Mouse (Mus musculus): ENCODE results near the gene Elf3. TPM values are rescaled to one million over a fixed set of nuclear protein-coding genes. Genes with fewer than 3 reads are reported as not detected.
"Not testable (repeated sequence)": the region's sequence is repeated elsewhere in the genome, so short reads cannot be mapped to it uniquely, and the experiment has no call there.

Elf3 gene
- polyA plus RNA-seq, 1 experiment from 2014 or later, result 0.10 TPM

- H3K36me3 ChIP-seq (ENCODE audit: control insufficient read depth, insufficient read depth), result no peaks in the 10 kb centered on the region
- peak overlapping the region; percentile 46 for H3K4me3 ChIP-seq (replicated peaks; ENCODE audit: low read length)
- 0 out of 2 replicates have a peak overlapping the region, but pooled peaks have one; percentile 31 for H3K27ac ChIP-seq (ENCODE audit: low read length)
- H3K9me3 ChIP-seq (ENCODE audit: control insufficient read depth, low read length), result no peaks in the 10 kb centered on the region
- peak overlapping the region; percentile 53 for H3K4me2 ChIP-seq (ENCODE audit: low read length)
- peak overlapping the region; percentile 46 for H3K9ac ChIP-seq (replicated peaks; ENCODE audit: low read depth, low read length)
- H3K27me3 ChIP-seq (replicated peaks; ENCODE audit: control insufficient read depth, insufficient read depth, low read length), result no peaks in the 10 kb centered on the region
- peaks cover 8% of the 10 kb centered on the region for H3K4me1 ChIP-seq (replicated peaks; ENCODE audit: control insufficient read depth, insufficient read depth, low read length)
- 2% methylated on average over 15 of the region's 15 CpGs for WGBS
- peak; percentile 88 for ATAC-seq
These were observed 9.9 kb downstream of the Elf3 start for GRCm38 (mm10) chr1:135248434-135248850.

- Histone ChIP-seq H3K9me3 (ENCODE audit: control insufficient read depth, low read length) (no peaks in the 10 kb centered on the region), H3K4me3 (replicated peaks; ENCODE audit: low read length) (no peak overlapping the region), H3K9ac (replicated peaks; ENCODE audit: low read depth, low read length) (no peak overlapping the region), H3K27me3 (replicated peaks; ENCODE audit: control insufficient read depth, insufficient read depth, low read length) (no peaks in the 10 kb centered on the region), H3K27ac (ENCODE audit: low read length) (no peak overlapping the region), H3K4me2 (ENCODE audit: low read length) (no peak overlapping the region), H3K4me1 (replicated peaks; ENCODE audit: control insufficient read depth, insufficient read depth, low read length) (peaks cover 8% of the 10 kb centered on the region), H3K36me3 (ENCODE audit: control insufficient read depth, insufficient read depth) (no peaks in the 10 kb centered on the region)
- 79% methylated on average over 8 of the region's 8 CpGs for WGBS
- ATAC-seq, result no peak
These were observed 14.4 kb downstream of the Elf3 start for GRCm38 (mm10) chr1:135244014-135244413.

DNA sequence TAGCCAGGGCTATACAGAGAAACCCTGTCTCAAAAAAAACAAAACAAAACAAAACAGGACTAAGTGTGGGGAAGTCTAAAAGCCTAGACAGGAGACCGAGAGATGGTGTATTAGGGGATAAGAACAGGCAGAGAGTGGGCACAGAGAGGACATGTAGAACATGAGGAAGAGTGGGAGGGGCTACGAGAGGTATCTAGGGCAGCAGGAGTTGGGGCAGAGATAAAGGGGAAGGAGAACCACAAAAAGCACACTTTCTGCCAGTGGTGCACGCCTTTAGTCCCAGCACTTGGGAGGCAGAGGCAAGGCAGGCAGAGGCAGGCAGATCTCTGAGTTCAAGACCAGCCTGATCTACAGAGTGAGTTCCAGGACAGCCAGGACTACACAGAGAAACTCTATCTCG, 18.2 kb downstream of the Elf3 start:
- H3K27ac ChIP-seq (ENCODE audit: low read length); H3K27me3 ChIP-seq (replicated peaks; ENCODE audit: control insufficient read depth, insufficient read depth, low read length); H3K9me3 ChIP-seq (ENCODE audit: control insufficient read depth, low read length); H3K4me2 ChIP-seq (ENCODE audit: low read length); H3K4me3 ChIP-seq (replicated peaks; ENCODE audit: low read length); H3K9ac ChIP-seq (replicated peaks; ENCODE audit: low read depth, low read length); H3K4me1 ChIP-seq (replicated peaks; ENCODE audit: control insufficient read depth, insufficient read depth, low read length); H3K36me3 ChIP-seq (ENCODE audit: control insufficient read depth, insufficient read depth); ATAC-seq: not testable (repeated sequence)
- WGBS, result 87% methylated on average over 4 of the region's 4 CpGs

DNA sequence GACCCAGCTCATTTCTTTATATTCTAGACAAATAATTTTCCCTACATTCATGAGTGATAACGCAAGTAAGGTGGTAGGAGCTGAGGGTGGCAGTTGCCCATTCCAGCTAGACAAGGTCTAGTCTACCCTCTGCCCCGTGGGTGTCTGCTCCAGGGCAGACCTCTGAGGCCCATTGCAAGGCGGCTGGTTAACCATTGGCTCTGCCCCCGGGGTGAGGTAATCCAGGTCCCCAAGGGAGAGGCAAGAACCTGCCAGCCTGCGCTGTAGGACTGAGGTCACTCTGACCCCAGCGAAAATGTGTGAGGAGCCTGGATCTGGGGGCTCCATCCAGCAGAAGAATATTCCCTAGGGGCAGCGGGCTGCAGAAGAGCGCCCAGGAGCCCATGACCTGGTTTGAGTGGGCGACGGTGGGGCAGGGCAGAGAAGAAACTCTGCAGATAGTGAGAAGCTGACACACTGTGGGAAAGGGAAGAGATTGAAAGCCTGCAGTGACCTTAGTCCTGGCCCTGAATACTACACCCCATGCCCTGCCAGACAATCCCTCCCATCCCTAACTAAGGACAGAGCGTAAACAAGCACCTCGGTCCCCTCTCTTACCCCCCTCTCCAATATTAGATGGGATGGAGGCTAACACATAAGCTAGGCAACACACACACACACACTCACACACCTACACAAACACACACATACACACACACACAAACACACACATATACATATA, 21.1 kb downstream of the Elf3 start:
- 74% methylated on average over 12 of the region's 12 CpGs for WGBS

GRCm38 (mm10) chr1:135234771-135235170, 23.6 kb downstream of the Elf3 start:
- 90% methylated on average over 12 of the region's 12 CpGs for WGBS
- Histone ChIP-seq H3K36me3 (ENCODE audit: control insufficient read depth, insufficient read depth) (no peaks in the 10 kb centered on the region), H3K27ac (ENCODE audit: low read length) (no peak overlapping the region), H3K9ac (replicated peaks; ENCODE audit: low read depth, low read length) (no peak overlapping the region), H3K4me1 (replicated peaks; ENCODE audit: control insufficient read depth, insufficient read depth, low read length) (no peaks in the 10 kb centered on the region), H3K27me3 (replicated peaks; ENCODE audit: control insufficient read depth, insufficient read depth, low read length) (no peaks in the 10 kb centered on the region), H3K4me2 (ENCODE audit: low read length) (no peak overlapping the region), H3K9me3 (ENCODE audit: control insufficient read depth, low read length) (no peaks in the 10 kb centered on the region), H3K4me3 (replicated peaks; ENCODE audit: low read length) (no peak overlapping the region)
- ATAC-seq, result no peak

More for the DNA sequence above, 21.1 kb downstream of the Elf3 start:
- no peak overlapping the region for H3K4me3 ChIP-seq (replicated peaks; ENCODE audit: low read length)
- no peaks in the 10 kb centered on the region for H3K27me3 ChIP-seq (replicated peaks; ENCODE audit: control insufficient read depth, insufficient read depth, low read length)
- no peak overlapping the region for H3K27ac ChIP-seq (ENCODE audit: low read length)
- no peaks in the 10 kb centered on the region for H3K9me3 ChIP-seq (ENCODE audit: control insufficient read depth, low read length)
- H3K4me1 ChIP-seq (replicated peaks; ENCODE audit: control insufficient read depth, insufficient read depth, low read length), result no peaks in the 10 kb centered on the region
- no peaks in the 10 kb centered on the region for H3K36me3 ChIP-seq (ENCODE audit: control insufficient read depth, insufficient read depth)
- ATAC-seq, result no peak
- no peak overlapping the region for H3K9ac ChIP-seq (replicated peaks; ENCODE audit: low read depth, low read length)
- no peak overlapping the region for H3K4me2 ChIP-seq (ENCODE audit: low read length)

DNA sequence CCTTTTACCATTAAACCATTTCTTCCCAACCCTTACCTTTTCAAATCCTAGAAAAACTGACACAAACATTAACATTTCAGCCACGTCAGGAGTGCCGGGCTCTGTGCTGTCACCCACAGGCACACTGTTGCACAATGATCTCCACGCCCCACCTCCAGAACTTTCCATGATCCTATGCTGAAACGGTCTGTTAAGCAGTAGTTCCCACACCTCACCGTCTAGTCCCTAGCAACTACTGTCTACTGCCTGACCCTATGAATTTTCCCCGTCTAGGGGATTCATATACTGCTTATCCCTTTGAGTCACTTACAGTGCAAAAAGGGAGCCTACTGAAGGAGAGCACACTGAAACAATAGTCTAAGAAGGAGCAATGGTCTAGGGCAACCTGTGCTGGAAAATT, 24.4 kb downstream of the Elf3 start:
- Histone ChIP-seq H3K4me3 (replicated peaks; ENCODE audit: low read length) (no peak overlapping the region), H3K4me1 (replicated peaks; ENCODE audit: control insufficient read depth, insufficient read depth, low read length) (no peaks in the 10 kb centered on the region), H3K4me2 (ENCODE audit: low read length) (no peak overlapping the region), H3K36me3 (ENCODE audit: control insufficient read depth, insufficient read depth) (no peaks in the 10 kb centered on the region), H3K9me3 (ENCODE audit: control insufficient read depth, low read length) (no peaks in the 10 kb centered on the region), H3K9ac (replicated peaks; ENCODE audit: low read depth, low read length) (no peak overlapping the region), H3K27ac (ENCODE audit: low read length) (no peak overlapping the region), H3K27me3 (replicated peaks; ENCODE audit: control insufficient read depth, insufficient read depth, low read length) (no peaks in the 10 kb centered on the region)
- 91% methylated on average over 6 of the region's 6 CpGs for WGBS
- ATAC-seq, result no peak

DNA sequence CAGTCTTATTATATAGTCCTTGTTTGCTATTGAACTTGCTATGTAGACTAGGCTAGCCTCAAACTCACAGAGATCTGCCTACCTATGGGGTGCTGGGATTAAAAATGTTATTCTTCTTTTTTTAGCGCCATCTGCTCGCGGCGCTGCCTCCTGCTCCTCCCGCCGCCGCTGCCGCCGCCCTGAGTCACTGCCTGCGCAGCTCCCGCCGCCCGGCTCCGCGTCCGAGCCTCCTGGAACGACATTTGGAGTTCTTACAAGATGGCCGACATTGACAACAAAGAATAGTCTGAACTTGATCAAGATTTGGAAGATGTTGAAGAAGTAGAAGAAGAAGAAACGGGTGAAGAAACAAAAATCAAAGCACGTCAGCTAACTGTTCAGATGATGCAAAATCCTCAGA, 26.5 kb downstream of the Elf3 start:
- H3K9me3 ChIP-seq (ENCODE audit: control insufficient read depth, low read length); H3K4me2 ChIP-seq (ENCODE audit: low read length); H3K27me3 ChIP-seq (replicated peaks; ENCODE audit: control insufficient read depth, insufficient read depth, low read length); ATAC-seq; H3K27ac ChIP-seq (ENCODE audit: low read length); H3K4me1 ChIP-seq (replicated peaks; ENCODE audit: control insufficient read depth, insufficient read depth, low read length); H3K4me3 ChIP-seq (replicated peaks; ENCODE audit: low read length); H3K36me3 ChIP-seq (ENCODE audit: control insufficient read depth, insufficient read depth); H3K9ac ChIP-seq (replicated peaks; ENCODE audit: low read depth, low read length): not testable (repeated sequence)
- WGBS, result 80% methylated on average over 20 of the region's 20 CpGs

DNA sequence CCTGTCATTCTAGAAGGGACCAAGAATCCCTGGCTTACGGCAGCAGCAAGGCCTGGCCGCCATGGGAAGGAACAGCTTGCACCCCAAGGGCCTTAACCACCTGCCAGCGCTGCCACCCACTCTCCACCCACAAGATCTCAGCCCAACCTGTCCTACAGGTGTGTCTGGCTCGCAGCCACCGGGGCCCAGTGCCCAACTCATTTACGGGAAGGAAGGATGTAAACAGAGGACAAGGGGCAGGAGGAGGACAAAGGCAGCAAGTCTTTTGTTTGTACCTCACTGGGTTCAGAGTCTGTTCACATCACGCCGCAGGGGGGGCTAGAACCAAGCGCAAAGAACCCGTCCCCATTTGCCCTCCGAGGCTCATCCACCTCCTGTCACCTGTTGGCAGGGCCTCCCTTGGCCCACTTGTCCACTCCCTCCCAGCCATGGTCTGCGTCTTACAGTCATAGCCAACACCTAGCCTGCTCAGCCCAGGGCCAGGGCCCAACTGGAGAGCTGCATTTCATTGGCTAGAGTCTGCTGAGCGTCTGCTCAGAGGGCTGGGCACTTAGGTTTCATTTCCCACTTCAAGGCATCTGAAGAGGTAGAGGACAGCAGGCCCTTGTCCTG, 30.9 kb downstream of the Elf3 start:
- 83% methylated on average over 13 of the region's 13 CpGs for WGBS
- no peak overlapping the region for H3K9ac ChIP-seq (replicated peaks; ENCODE audit: low read depth, low read length)
- no peaks in the 10 kb centered on the region for H3K4me1 ChIP-seq (replicated peaks; ENCODE audit: control insufficient read depth, insufficient read depth, low read length)

GRCm38 (mm10) chr1:135224981-135225604, 33.3 kb downstream of the Elf3 start:
- H3K27me3 ChIP-seq (replicated peaks; ENCODE audit: control insufficient read depth, insufficient read depth, low read length), result no peaks in the 10 kb centered on the region
- no peak for ATAC-seq
- no peak overlapping the region for H3K4me2 ChIP-seq (ENCODE audit: low read length)
- H3K9ac ChIP-seq (replicated peaks; ENCODE audit: low read depth, low read length), result no peak overlapping the region
- no peaks in the 10 kb centered on the region for H3K9me3 ChIP-seq (ENCODE audit: control insufficient read depth, low read length)
- H3K36me3 ChIP-seq (ENCODE audit: control insufficient read depth, insufficient read depth), result no peaks in the 10 kb centered on the region
- WGBS, result 65% methylated on average over 6 of the region's 6 CpGs
- no peaks in the 10 kb centered on the region for H3K4me1 ChIP-seq (replicated peaks; ENCODE audit: control insufficient read depth, insufficient read depth, low read length)
- H3K27ac ChIP-seq (ENCODE audit: low read length), result no peak overlapping the region
- H3K4me3 ChIP-seq (replicated peaks; ENCODE audit: low read length), result no peak overlapping the region

More for the DNA sequence above, 30.9 kb downstream of the Elf3 start:
- Histone ChIP-seq H3K9me3 (ENCODE audit: control insufficient read depth, low read length) (no peaks in the 10 kb centered on the region), H3K27ac (ENCODE audit: low read length) (no peak overlapping the region), H3K4me3 (replicated peaks; ENCODE audit: low read length) (no peak overlapping the region), H3K36me3 (ENCODE audit: control insufficient read depth, insufficient read depth) (no peaks in the 10 kb centered on the region), H3K4me2 (ENCODE audit: low read length) (no peak overlapping the region), H3K27me3 (replicated peaks; ENCODE audit: control insufficient read depth, insufficient read depth, low read length) (no peaks in the 10 kb centered on the region)
- no peak for ATAC-seq

Data from forebrain, embryonic 16.5 days (tissue).